Mouse (Mus musculus) gastrocnemius, postnatal 25 days (tissue): ENCODE results near the gene Ppp1r26. TPM values are rescaled to one million over a fixed set of nuclear protein-coding genes. Genes with fewer than 3 reads are reported as not detected.

Experiments used
- DNase-seq: peaks from one replicate; pipeline ENCODE4 v3.0.0; 2022
- long read RNA-seq, 2 experiments: library from polyadenylated mRNA; stranded (forward); transcript quantifications; one replicate each; pipeline ENCODE4 v2.0.0; 2021
- total RNA-seq, 2 experiments: library from RNA; stranded (reverse); gene quantifications; 1 replicate in 1 of 2; 2 replicates in 1 of 2; pipeline ENCODE4 v1.2.3; 2021

The Ppp1r26 gene
- 1 to 10 TPM; 2.0 to 2.4 TPM for total RNA-seq
- long read RNA-seq, experiment 1, partial matches to known transcripts = 0 of 2 reads
- long read RNA-seq, experiment 1, other reads (novel, unspliced or antisense) = 2 of 2 reads
- long read RNA-seq, experiment 2, partial matches to known transcripts = 0 of 3 reads
- long read RNA-seq, experiment 2, other reads (novel, unspliced or antisense) = 3 of 3 reads

- DNase-seq = peak; percentile 37
Observed at GRCm38 (mm10) chr2:28446515-28447314, at the start of gene Ppp1r26. Gene Ppp1r26, plus strand, starts transcription at chr2:28446800.

- DNase-seq = no peak
Observed at GRCm38 (mm10) chr2:28396928-28397327, 49.7 kb upstream of the Ppp1r26 start.

- no peak for DNase-seq
Observed at GRCm38 (mm10) chr2:28397417-28398119, 49.0 kb upstream of the Ppp1r26 start.

- DNase-seq = peak; percentile 16
Observed at GRCm38 (mm10) chr2:28401647-28402046, 45.0 kb upstream of the Ppp1r26 start.

GRCm38 (mm10) chr2:28402128-28402527 is 44.5 kb upstream of the Ppp1r26 start:
- no peak for DNase-seq

- no peak for DNase-seq
Observed at GRCm38 (mm10) chr2:28407796-28408195, 38.8 kb upstream of the Ppp1r26 start.

- DNase-seq = no peak
Observed at GRCm38 (mm10) chr2:28409144-28409543, 37.5 kb upstream of the Ppp1r26 start.

- no peak for DNase-seq
Observed at GRCm38 (mm10) chr2:28409566-28409965, 37.0 kb upstream of the Ppp1r26 start.

- DNase-seq = no peak
Observed at GRCm38 (mm10) chr2:28412936-28413335, 33.7 kb upstream of the Ppp1r26 start.

GRCm38 (mm10) chr2:28414116-28414756 is 32.4 kb upstream of the Ppp1r26 start:
- no peak for DNase-seq

GRCm38 (mm10) chr2:28414757-28415137 is 31.9 kb upstream of the Ppp1r26 start:
- no peak for DNase-seq

- DNase-seq = no peak
Observed at GRCm38 (mm10) chr2:28415387-28416024, 31.1 kb upstream of the Ppp1r26 start.

GRCm38 (mm10) chr2:28416511-28416910 is 30.1 kb upstream of the Ppp1r26 start:
- no peak for DNase-seq

GRCm38 (mm10) chr2:28418034-28418433 is 28.6 kb upstream of the Ppp1r26 start:
- peak; percentile 66 for DNase-seq

GRCm38 (mm10) chr2:28419898-28420297 is 26.7 kb upstream of the Ppp1r26 start:
- peak; percentile 62 for DNase-seq

GRCm38 (mm10) chr2:28423167-28423566 is 23.4 kb upstream of the Ppp1r26 start:
- DNase-seq = no peak

- no peak for DNase-seq
Observed at GRCm38 (mm10) chr2:28427226-28427625, 19.4 kb upstream of the Ppp1r26 start.

GRCm38 (mm10) chr2:28430846-28431245 is 15.8 kb upstream of the Ppp1r26 start:
- no peak for DNase-seq

GRCm38 (mm10) chr2:28432811-28433210 is 13.8 kb upstream of the Ppp1r26 start:
- no peak for DNase-seq

GRCm38 (mm10) chr2:28433512-28433911 is 13.1 kb upstream of the Ppp1r26 start:
- no peak for DNase-seq

GRCm38 (mm10) chr2:28435401-28435800 is 11.2 kb upstream of the Ppp1r26 start:
- DNase-seq = no peak

- no peak for DNase-seq
Observed at GRCm38 (mm10) chr2:28440842-28441241, 5.8 kb upstream of the Ppp1r26 start.
